Mouse (Mus musculus) heart, adult 2 months (tissue): ENCODE results near the gene Klf9. TPM values are rescaled to one million over a fixed set of nuclear protein-coding genes. Genes with fewer than 3 reads are reported as not detected.

Source experiments
- DNase-seq, 2 experiments: peaks; one replicate each; pipeline ENCODE4 v3.0.0; 2021
- H3K27ac ChIP-seq: fragments of 200-600 bp; 2 replicates; pipeline ENCODE4 v1.8.1; 2022
- H3K27me3 ChIP-seq: fragments of 200-500 bp; 2 replicates; pipeline ENCODE4 v1.6.1; 2012; ENCODE audit warnings: mild to moderate bottlenecking, low read length, inconsistent platforms, mixed read lengths; ENCODE audit not compliant: control insufficient read depth, insufficient read depth
- H3K36me3 ChIP-seq: fragments of 200-500 bp; 2 replicates; pipeline ENCODE4 v1.6.1; 2012; ENCODE audit warnings: low read length, inconsistent platforms; ENCODE audit not compliant: control insufficient read depth, insufficient read depth
- H3K4me1 ChIP-seq: fragments of 200-500 bp; 2 replicates; pipeline ENCODE4 v1.6.1; 2011; ENCODE audit warnings: low read length; ENCODE audit not compliant: control insufficient read depth, insufficient read depth
- H3K4me3 ChIP-seq: fragments of 200-600 bp; 2 replicates; pipeline ENCODE4 v1.8.1; 2022
- H3K79me2 ChIP-seq: fragments of 200-500 bp; replicated peaks from 2 replicates; pipeline ENCODE4 v1.6.1; 2012; ENCODE audit warnings: mild to moderate bottlenecking, inconsistent platforms, low read length, moderate library complexity, mixed read lengths; ENCODE audit not compliant: control insufficient read depth, insufficient read depth
- H3K9ac ChIP-seq: fragments of 200-500 bp; 2 replicates; pipeline ENCODE4 v1.6.1; 2012; ENCODE audit warnings: low read depth, mild to moderate bottlenecking, control low read depth, inconsistent platforms, low read length, mixed read lengths
- CTCF ChIP-seq: fragments of 200-600 bp; IDR thresholded peaks from 2 replicates; pipeline ENCODE4 v1.8.1; 2022; ENCODE audit warnings: antibody characterized with exemption, mild to moderate bottlenecking, moderate library complexity
- EP300 ChIP-seq: fragments of 200-500 bp; IDR thresholded peaks from 2 replicates; pipeline ENCODE4 v1.6.1; 2011; ENCODE audit warnings: low read depth, low read length, control low read depth; ENCODE audit not compliant: insufficient read depth
- POLR2A ChIP-seq: fragments of 200-500 bp; IDR thresholded peaks from 2 replicates; pipeline ENCODE4 v1.6.1; 2011; ENCODE audit warnings: mild to moderate bottlenecking, low read depth, low read length, control low read depth; ENCODE audit not compliant: insufficient read depth
- WGBS: fragments of 180-500 bp; shearing (Covaris S2); methylation state at CpG from one replicate; pipeline ENCODE4 v1.1.7; 2018; 5-methylcytosine and 5-hydroxymethylcytosine counted together
- intact Hi-C: fragments of 180-260 bp; cut with DNase I; formaldehyde crosslinking; loops from one replicate; pipeline ENCODE4 v1.15.1; 2025
- polyA plus RNA-seq: library from polyadenylated mRNA; depleted of rRNA; stranded (reverse); fragments of >200 nt; gene quantifications from 2 replicates; pipeline ENCODE4 v1.2.3, GENCODE M21; 2012
- total RNA-seq, 2 experiments: library from RNA; stranded (reverse); gene quantifications; 2 replicates each; pipeline ENCODE4 v1.2.3; 2021

Klf9 gene
- total and polyA plus RNA-seq, 3 experiments, result 40.3 to 142 (median 121) TPM

DNA sequence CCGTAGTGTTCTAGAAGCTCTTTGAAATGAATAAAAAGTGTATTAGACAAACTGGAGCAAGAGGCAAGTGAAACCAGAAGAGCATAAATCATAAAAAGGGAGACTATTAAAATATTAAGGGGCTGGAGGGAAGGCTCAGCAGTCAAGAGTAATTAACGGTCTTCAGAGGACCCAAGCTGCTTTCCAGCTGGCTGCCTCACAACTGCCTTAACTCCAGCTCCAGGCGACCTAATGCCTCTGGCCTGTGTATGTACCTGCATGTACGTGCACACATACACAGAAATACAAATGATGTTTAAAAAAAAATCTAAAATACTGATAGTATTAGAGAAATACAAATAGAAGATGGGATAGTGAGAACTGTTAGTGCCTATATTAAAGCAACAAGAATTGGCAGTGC lies 43.0 kb downstream of the Klf9 start:
- H3K27ac ChIP-seq, result no peak overlapping the region
- intact Hi-C loops, result no loop called here
- H3K4me1 ChIP-seq, result no peaks in the 10 kb centered on the region
- no peak for DNase-seq
- H3K9ac ChIP-seq, result no peak overlapping the region
- no peaks in the 10 kb centered on the region for H3K79me2 ChIP-seq
- H3K4me3 ChIP-seq, result no peak overlapping the region
- no peaks in the 10 kb centered on the region for H3K36me3 ChIP-seq
- TF ChIP-seq POLR2A (no peak), CTCF (no peak), EP300 (no peak)
- WGBS, result 88% methylated on average over 4 of the region's 4 CpGs
- no peaks in the 10 kb centered on the region for H3K27me3 ChIP-seq

DNA sequence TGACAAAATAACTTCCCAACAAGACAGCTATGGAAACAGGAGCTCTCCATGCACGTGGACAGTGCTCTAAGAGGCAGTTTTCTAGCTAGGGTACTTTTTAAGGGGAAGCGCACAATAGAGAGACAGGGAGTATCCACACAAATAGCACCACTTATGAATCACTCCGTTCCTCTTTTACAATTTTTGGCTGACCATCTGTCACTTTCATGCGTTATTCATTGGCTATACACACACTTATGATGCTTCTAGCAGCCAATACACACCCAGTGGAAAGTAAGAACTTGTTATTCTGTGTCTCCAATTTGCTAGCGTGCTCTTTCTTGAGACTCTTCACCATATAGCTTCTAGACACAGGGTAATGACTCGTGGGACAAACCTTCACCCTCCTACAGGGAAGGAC lies 46.7 kb downstream of the Klf9 start:
- Histone ChIP-seq H3K4me3 (no peak overlapping the region), H3K27me3 (no peaks in the 10 kb centered on the region), H3K9ac (no peak overlapping the region), H3K27ac (no peak overlapping the region), H3K79me2 (no peaks in the 10 kb centered on the region), H3K4me1 (no peaks in the 10 kb centered on the region), H3K36me3 (no peaks in the 10 kb centered on the region)
- no peak for TF ChIP-seq POLR2A
- TF ChIP-seq CTCF, result no peak
- TF ChIP-seq EP300, result no peak
- 85% methylated on average over 6 of the region's 6 CpGs for WGBS
- DNase-seq, result no peak
- intact Hi-C loops, result no loop called here

DNA sequence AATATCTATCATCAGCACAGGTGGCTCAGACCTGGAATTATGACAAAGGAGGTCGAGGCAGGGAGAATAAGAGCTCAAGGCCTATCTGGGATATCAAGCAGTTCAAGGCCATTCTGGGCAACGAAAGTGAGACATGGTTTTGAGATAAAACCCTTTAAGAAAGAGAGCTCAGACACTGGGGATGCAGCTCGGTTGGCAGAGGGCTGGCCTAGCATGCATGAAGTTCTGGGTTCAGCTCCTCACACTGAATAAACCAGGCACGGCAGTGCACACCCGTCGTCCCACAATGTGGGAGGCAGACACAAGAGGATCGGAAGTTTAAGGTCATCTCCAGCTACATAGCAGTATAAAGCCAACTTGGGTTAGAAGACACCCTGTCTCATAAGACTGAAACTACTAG lies 48.0 kb downstream of the Klf9 start:
- no peak for DNase-seq
- H3K4me3 ChIP-seq, result no peak overlapping the region
- no peak overlapping the region for H3K27ac ChIP-seq
- H3K9ac ChIP-seq, result no peak overlapping the region
- TF ChIP-seq EP300 (no peak), CTCF (no peak), POLR2A (no peak)
- no peaks in the 10 kb centered on the region for H3K79me2 ChIP-seq
- H3K27me3 ChIP-seq, result no peaks in the 10 kb centered on the region
- 93% methylated on average over 7 of the region's 7 CpGs for WGBS
- H3K36me3 ChIP-seq, result no peaks in the 10 kb centered on the region
- no peaks in the 10 kb centered on the region for H3K4me1 ChIP-seq
- intact Hi-C loops, result no loop called here

DNA sequence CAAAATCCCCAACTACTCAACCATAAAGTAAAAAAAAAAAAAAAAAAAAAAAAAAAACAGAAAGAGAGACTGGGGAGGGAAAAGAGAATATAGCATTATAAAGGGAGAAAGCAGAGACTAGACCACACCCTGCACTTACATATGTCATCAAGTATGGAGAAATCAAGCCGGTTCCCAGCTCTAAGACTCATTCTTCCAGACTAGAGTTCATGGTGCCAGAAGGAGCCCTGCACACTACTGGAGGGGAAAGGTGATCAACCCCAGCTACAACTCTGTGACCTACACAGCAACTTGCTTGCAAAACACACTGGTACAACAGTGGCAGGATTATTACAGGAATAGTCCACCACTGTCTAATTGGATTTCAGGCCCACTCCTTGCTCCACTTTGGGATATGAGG lies 48.7 kb downstream of the Klf9 start:
- no peak overlapping the region for H3K27ac ChIP-seq
- TF ChIP-seq POLR2A (no peak), CTCF (no peak), EP300 (no peak)
- no peaks in the 10 kb centered on the region for H3K27me3 ChIP-seq
- H3K36me3 ChIP-seq, result no peaks in the 10 kb centered on the region
- no peak overlapping the region for H3K9ac ChIP-seq
- 88% methylated on average over 1 of the region's 1 CpGs for WGBS
- no peak for DNase-seq
- intact Hi-C loops, result no loop called here
- H3K4me1 ChIP-seq, result no peaks in the 10 kb centered on the region
- no peak overlapping the region for H3K4me3 ChIP-seq
- H3K79me2 ChIP-seq, result no peaks in the 10 kb centered on the region

DNA sequence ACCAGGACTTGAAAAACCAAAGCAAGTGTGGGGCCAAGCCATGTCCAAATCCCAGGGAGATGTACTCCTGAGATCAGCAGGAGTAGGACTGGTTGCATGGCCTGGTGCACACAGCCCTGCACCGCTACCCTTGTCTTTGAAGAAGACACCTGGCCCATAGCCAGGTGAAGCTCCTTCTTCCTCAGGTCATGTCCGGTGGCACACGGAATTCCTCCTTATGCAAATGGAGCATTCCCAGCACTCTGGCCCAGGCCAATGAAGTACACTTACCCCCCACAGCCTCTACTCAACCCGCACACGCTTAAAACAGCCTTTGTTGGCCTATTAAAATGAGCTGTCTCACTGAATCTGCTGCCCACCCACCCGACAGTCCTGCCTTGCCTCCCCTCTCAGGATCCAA lies 50.5 kb downstream of the Klf9 start:
- DNase-seq, result no peak
- TF ChIP-seq EP300 (no peak), POLR2A (no peak), CTCF (no peak)
- intact Hi-C loops, result no loop called here
- no peaks in the 10 kb centered on the region for H3K36me3 ChIP-seq
- no peak overlapping the region for H3K27ac ChIP-seq
- H3K9ac ChIP-seq, result no peak overlapping the region
- no peaks in the 10 kb centered on the region for H3K27me3 ChIP-seq
- 94% methylated on average over 6 of the region's 6 CpGs for WGBS
- H3K4me1 ChIP-seq, result no peaks in the 10 kb centered on the region
- H3K4me3 ChIP-seq, result no peak overlapping the region
- no peaks in the 10 kb centered on the region for H3K79me2 ChIP-seq

DNA sequence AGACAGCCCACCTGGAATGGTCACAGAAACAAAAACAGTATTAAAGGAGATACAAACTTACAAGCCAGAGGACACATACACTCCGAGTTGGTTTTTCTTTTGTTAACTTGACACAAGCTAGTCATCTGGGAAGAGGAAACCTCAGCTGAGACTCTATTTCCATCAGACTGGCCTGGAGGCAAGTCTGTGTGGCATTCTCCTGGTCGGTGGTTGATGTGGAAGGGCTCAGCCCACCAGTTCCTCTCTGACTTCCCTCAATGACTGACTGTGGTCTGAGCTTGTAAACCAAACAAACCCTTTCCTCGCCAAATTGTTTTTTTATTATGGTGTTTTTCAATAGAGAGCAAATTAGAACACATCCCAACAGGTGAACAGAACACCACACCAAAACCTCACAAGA lies 52.0 kb downstream of the Klf9 start:
- TF ChIP-seq POLR2A (no peak), EP300 (no peak), CTCF (no peak)
- Histone ChIP-seq H3K27ac (no peak overlapping the region), H3K9ac (no peak overlapping the region), H3K4me1 (no peaks in the 10 kb centered on the region), H3K36me3 (no peaks in the 10 kb centered on the region), H3K4me3 (no peak overlapping the region), H3K79me2 (no peaks in the 10 kb centered on the region), H3K27me3 (no peaks in the 10 kb centered on the region)
- intact Hi-C loops, result no loop called here
- WGBS, result 60% methylated on average over 3 of the region's 3 CpGs
- no peak for DNase-seq
